Mouse (Mus musculus) T-helper 1 cell (primary cell): ENCODE measurements at regions not wholly inside any gene's neighbourhood (a gene's known extent, or its start where the extent isn't known, plus 50 kb on each side); places are given as distances from the start of the nearest gene placed in this dataset.

Source experiments
- in situ Hi-C: fragments of 300-600 bp; cut with MboI, MseI; formaldehyde crosslinking; loops from one replicate; pipeline ENCODE4 v1.15.1; 2025; ENCODE audit warnings: high pct_unique_total_duplicates

DNA sequence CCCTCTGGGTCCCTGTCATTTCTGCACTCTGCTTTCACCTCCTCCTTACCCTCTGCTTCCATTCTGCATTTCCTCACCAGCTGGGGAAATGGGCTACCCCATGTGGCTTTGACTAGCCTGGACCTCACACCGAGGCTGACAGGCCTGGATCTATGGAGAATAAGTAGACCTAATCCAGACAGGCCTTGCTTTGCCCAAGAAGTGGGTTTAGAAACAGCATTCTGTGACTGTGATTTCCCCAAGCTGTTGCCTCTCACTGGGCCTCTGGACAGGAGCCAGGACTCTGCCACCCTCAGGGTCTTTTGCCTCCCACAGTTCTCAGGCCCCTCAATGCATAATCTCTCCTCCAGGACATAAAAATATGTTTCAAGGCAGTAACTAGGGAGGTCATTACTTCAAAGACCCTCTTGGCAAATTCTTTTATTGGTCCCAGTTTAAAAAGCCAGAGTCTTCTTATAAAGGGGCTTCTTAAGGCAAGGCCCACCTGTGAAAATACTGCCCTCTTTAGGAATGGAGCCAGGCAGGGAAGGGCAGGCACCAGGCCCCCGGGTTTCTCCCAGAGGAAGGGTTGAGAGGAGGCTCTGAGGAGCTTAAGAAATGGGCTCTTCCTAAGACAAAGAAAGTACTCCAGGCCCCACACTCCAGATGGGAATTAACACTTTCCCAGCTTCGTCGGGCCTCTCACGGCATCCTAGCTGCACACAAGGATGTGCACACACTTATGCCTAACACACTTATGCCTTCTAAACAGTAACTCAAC, 151.8 kb downstream of the Cyp26b1 start:
- in situ Hi-C loops: no loop called here

DNA sequence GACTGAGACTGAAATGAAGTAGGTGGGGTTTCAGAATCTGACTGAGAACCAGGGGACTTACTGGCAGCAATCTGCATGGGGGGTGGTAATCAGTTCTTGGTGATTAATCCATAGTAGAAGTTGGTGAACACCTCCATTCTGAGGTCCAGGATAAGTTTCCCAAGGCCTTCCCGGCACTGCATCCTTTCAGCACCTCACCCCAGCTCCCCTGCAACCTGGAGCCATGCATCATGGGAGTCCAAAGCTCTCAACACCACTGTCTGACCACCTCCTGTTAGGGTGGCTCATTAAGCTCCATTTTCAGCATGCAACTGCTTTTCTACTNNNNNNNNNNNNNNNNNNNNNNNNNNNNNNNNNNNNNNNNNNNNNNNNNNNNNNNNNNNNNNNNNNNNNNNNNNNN, 157.0 kb downstream of the Cyp26b1 start:
- in situ Hi-C loops: no loop called here

DNA sequence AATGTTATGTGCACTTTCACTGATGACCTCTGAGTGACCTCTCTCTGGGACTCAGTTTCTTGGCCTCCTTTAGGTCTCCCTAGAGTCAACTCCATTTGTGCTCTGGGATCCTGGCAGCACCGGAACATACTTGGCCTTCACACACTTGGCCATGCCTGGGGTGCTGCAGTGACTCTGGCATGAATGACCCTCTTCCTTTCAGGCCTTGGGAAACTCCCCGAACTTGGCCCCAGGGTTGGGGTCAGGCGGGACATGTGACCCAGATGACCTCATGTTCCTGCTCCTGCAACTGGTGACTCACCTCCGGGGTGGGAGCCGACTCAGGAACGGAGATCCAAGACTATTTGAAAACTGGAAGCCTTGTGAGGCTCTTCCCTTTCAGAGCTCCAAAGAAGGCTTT, 159.2 kb downstream of the Cyp26b1 start:
- in situ Hi-C loops: no loop called here

DNA sequence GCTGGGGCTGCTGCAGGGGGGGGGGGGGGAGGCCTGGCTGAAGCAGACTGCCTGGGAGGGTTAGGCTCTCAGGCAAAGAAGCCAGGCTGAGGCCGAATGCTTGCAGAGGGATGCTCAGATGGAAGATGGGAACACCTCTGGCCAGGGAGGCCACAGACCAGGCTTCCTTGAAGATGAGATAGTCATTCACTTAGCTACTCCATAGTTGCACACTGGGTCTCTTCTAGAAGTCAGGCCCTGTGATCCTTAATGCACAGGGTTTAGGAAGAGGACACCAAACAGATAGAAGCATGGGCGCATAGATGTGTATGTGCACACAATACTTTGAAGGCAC, 162.1 kb downstream of the Cyp26b1 start:
- in situ Hi-C loops: no loop called here

DNA sequence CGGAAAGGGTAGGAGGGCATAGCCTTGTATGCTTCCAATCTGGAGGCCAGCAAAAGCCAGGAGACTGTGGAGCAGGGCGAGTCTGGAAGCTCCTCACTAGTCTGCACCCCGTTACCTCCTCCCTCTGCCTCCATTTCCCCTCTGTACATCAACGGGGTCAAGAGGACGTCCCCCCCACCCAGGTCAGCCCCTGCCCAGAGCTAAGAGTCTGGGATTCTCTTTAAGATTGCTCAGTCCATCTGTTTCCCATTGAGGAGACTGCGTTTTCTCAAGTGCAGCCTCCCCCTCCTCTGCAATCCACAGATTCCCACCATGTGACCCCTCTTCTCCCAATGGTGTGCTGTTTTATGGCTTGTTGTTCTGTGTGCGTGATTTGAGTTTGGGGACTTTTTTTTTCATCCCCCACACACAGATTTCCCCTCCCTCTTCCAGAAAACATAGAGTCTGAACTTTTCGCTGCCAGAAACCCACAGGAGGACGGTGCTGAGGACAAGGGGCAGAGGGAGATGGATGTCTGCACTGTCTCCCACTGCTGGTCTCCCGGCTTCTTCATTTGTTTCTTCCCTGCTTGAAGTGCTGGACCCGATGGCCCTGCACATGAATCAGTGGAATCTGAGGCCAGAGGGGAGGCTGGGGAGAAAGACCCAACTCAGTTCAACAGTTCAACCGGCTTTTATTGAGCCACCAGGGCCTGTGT, 162.6 kb downstream of the Cyp26b1 start:
- in situ Hi-C loops: no loop called here

DNA sequence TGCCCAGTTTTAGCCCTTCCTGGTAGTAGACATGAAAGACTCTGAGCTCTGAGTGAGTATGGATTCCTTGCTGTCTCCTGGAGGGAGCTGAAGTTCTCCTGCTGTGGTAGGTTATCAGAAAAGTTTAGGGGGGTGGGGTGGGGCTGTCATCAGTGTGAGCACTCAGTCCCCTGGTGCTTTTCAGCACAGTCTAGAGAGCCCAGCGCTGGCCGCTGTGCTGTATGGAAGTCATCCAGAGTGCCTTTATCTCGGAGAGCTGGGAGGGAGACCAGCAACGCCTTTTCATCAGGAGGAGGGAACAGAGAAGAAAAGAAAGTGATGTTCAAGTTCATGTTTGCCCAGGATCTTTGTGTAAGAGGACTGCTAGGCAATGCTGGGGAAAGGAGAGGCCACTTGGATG, 163.6 kb downstream of the Cyp26b1 start:
- in situ Hi-C loops: no loop called here

DNA sequence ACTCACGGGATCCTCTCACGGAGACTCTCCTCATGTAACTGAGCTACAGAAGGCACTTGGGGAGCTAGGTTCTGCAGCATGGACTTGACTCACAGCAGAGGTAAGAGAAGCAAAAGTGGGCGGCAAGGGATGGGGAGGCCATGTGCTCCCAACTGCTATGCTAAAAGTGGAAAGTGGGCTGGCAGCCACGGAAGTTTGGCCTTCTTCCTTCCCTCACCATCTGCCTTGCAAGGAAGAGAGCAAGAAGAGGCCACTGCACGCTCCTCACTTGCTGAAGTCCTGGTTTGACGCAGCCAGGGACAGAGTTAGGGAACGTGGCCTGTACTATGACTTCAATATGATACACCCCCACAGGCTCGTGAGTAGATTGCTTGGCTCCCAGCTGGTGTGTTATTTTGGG, 164.5 kb downstream of the Cyp26b1 start:
- in situ Hi-C loops: no loop called here

DNA sequence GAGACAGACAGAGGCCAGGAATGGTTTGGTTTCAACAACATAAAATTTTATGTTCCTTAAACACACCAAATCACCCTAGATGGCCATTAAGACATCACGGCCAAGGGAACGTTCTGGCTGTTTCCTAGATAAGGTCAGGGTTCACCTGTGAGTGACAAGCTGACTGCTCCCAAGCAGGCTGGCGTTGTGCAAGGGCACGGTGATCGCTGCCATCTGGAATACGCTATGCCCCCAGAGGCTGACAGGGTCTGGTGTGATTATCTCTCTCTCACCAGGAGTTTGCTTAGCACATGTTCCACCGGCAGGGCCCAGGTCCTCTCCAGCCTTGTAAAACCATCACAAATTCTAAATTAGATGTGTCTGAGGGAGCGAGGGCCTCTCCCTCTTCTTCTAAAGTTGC, 167.0 kb downstream of the Cyp26b1 start:
- in situ Hi-C loops: no loop called here

DNA sequence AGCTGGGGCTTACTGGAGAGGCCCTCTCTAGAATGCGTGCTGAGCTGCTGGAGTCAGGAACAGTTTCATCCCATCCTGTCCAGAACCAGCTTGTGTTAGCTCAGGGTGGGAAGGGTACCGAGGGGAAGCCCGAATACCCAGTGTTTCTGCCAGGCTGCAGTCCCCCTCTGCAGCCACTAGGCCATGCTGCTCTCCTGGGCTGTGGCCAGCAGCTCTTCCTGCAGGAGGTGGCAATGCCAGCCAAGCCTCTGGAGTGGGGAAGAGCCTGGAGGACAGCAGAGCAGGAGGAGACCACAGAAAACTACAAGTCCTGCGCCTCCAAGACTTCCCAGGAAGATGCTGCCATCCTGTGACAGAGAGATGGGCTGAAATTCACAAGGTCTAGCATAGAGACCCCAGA, 167.9 kb downstream of the Cyp26b1 start:
- in situ Hi-C loops: no loop called here

DNA sequence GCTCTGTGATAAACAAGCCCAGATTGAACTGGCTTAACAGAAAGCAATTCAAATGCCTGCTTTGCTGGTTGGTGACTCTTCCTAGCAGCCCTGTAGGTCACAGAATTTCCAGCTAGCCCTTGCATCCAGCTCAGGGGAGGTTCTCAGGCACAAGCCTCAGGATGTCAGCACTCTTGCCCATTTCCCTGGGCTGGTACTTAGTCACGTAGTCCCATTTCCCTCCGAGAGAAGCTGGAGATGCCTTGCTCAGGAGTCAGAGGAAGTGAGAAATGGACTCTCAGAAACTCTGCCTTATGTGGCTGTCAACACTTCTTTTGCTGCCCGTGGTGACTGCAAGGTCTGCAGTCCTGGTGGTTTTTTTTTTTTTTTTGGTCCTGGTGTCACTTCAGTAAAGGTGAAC, 170.8 kb downstream of the Cyp26b1 start:
- in situ Hi-C loops: no loop called here

DNA sequence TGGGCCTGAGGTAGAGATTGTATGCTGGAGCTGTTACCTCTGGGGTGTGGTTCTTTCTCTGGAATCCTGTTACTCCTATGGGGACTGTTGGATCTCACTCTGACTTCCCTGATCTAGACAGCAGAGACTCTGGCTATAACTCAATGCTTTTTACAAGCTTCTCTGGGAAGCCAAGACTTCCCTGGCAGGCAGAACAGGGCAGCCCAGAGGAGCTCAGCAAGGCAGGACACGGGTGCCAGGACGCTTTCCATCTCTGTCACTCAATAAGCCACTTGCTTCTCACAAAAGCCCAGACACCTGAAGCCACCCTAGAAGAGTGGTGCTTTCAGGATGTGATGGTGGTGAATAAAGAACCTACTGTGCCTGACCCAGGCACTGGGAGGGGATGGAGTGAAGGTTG, 174.0 kb downstream of the Cyp26b1 start:
- in situ Hi-C loops: loop anchor here (10.0 kb wide), 1 partner anchor 2005 kb away; no protein-coding TSS in a partner anchor

DNA sequence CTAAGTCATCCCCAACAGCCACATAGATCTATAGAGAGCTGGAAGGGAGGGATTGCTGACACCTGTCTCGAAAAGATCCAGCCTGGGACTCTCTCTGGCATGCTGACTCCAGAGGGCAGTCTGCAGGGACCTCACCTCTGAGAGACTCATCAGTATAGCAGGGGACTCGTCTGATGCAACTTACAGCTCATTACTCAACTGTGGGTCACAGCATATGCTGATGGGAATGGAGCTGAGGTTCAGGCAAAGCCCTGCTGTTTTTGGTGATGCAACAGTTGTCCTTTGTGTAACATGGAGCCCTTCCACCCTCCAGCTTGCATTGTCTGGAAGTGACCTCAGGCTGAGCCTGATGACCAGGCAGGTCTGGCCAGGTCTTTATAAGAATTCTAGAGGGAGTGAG, 174.4 kb downstream of the Cyp26b1 start:
- in situ Hi-C loops: loop anchor here (10.0 kb wide), 1 partner anchor 2004 kb away; no protein-coding TSS in a partner anchor

DNA sequence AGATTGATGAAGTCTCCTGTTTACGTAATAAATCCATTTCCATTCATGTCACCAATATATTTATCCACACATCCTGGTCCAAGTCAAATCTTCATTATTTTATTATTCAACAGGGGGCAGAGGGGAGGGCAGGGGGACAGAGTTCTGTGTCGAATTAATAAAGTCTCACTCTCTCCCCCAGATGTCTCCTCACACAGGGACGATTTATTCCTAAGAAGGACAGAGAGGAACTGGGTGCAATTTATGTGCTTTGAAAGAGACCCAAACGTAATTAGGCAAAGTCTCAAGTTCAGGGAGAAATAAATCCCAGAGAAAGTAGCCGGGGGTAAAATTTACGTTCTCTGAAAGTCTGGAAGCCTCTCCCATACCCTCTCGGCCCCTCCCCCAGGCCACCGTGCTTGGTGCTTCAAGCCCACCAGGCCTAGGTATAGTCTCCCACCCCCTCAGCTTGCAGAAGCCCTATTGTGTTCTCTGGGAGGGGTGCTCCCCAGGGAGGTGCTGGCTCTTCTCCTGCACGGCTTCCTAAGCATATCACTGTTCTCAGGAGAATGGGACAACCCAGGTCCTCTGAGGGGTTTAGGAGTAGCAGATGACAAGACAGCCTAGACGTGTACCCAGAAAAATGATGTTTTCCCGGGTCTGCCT, 176.6 kb downstream of the Cyp26b1 start:
- in situ Hi-C loops: loop anchor here (10.0 kb wide), 1 partner anchor 2002 kb away; no protein-coding TSS in a partner anchor

DNA sequence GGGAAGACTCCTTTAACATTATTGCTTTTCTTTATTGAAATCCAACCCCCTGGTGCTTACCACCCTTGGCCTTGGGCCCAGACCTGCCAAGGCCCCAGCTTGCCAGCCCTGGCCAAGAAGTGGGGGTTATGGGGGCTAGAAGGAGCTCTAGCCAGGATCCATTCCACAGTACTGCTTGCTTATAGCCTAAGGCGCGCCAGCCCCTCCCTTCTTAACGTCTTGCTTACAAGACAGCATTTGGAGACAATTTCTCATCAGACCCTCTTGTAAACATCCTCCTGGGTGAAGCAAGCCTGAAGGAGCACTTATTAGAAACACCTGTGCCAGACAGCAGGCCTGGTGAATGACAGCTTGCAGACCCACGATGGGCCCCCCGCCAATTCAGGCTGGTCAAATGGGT, 179.3 kb downstream of the Cyp26b1 start:
- in situ Hi-C loops: loop anchor here (5.0 to 10.0 kb wide), 3 partner anchors 178 to 2000 kb away; partner anchors contain the start of gene Cyp26b1

DNA sequence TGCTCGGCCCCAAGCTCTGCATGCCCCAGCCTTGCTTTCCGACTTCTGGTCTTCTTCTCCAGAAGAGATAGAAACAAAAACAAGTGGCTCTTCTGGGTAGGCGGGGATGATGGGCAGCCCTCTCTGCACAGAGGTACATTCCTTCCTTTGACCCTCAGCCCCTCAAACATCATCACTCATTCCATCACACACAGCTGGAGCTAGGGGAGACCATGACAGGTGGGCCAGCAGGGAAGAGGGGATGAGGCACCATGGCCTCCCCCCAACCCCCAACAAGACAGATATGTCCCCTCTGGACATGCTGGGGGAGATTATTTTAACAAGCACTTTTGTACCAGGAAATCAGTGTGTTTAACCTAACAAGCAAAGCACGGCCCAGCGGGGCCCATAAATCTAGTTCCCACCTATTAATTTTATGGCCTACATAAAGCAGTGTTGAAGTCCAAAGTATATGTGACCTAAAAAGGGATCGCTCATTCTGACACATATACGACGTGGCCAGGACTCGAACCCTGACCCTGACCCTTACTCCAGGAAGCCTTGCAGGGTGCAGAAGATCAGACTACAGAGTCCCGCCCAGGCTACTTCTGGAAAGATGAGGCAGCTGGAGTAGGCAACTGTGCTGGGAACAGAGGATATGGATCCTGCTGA, 183.7 kb downstream of the Cyp26b1 start:
- in situ Hi-C loops: loop anchor here (5.0 to 10.0 kb wide), 3 partner anchors 182 to 1995 kb away; partner anchors contain the start of gene Cyp26b1

DNA sequence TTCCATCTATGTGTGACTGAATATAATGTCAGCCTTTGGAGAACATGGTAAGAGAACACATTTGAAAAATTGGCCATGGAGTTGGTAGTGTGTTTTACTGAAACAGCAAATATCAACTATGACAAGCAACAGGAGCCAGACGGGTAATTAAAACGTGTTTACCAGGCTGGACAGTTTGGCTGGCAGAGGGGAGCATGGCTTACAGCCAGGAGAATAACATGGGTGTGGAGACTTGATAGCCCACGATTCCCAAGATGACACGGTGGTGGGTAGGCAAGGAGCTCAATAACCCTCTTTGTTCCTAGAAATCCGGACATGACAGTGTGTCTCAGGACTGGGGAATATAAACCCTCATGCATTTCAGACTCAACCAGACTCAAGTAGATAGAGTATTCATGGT, 185.2 kb downstream of the Cyp26b1 start:
- in situ Hi-C loops: no loop called here

DNA sequence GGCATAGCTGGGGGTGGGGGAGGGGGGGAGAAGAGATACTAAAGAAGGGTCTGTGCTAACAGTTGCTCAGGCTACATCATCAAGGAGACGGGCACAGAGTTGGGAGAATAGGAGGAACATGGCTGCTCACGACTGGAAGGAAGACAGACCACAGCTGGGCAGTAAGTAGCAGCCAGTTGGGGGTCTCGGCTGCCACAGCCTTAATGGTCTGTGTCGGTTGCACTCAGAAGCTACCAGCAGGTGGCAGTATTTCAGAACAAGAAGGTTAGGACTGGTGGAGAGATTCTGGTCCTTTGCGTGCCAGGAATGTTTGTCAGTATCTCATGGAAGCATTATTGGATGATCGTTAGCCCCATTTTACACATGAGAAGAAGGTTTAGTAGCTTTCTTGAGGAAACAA, 185.9 kb downstream of the Cyp26b1 start:
- in situ Hi-C loops: no loop called here

DNA sequence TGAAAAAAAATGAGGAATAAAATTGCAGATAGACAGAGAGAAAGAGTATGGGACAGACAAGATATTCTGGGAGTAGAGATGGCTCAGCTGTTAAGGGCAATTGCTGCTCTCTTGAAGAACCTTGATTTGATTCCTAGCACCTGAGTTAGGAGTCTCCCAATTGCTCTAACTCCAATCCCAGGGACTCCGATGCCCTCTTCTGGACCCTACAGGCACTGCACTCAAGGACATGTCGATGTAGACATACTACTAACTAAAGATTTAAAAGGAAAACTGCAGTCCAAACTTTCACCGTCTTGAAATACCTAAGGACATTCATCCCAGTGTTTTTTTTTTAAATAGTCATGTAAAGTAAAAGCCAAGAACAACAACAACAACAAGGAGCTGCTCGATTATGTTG, 189.0 kb downstream of the Cyp26b1 start:
- in situ Hi-C loops: no loop called here

DNA sequence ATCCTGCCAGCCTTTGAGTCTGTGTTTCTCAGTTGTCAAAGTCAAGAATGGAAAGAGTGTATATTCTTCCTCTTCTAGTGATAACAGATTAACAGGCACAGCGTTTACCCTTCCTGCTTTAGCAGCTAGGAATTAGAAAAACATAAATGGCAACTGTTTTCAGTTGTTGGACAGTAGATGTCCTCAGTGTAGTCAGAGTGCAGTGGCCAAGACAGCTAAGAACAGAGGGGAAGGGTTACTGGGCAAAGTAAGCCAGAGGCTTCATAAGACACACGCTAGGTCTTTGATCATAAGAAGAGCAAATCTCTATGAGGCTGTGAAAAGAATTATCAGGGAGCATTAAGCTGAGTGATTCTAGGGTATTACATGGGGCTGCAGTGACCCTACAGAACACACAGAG, 191.3 kb downstream of the Cyp26b1 start:
- in situ Hi-C loops: no loop called here

DNA sequence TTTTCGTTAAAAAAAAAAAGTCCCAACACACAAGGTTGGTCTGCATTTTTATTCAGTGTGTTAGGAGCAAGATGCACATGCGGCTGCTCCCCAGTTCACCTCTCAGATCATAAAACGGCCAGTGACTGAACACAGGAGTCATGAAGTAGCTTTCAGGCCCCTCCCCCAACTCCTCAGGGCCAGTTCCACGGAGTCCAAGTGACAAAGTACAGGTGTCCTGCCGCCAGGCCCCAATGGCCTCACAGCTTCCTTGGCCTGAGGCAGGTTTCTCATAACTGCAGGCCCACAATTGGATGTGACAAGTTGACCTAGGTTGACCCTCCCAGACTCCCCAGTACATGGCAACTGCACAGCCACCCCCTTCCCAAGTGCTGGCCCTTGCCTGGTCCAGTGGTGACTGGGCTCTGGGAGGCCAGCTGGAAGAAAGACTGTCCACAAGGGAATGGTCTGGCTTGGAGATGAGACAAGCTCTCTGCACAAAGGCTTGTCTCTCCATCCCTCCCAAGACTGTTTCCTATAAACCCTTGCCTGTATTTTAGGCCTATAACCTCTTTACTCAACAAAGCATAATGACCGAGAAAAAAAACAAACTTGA, 199.1 kb downstream of the Cyp26b1 start:
- in situ Hi-C loops: no loop called here

DNA sequence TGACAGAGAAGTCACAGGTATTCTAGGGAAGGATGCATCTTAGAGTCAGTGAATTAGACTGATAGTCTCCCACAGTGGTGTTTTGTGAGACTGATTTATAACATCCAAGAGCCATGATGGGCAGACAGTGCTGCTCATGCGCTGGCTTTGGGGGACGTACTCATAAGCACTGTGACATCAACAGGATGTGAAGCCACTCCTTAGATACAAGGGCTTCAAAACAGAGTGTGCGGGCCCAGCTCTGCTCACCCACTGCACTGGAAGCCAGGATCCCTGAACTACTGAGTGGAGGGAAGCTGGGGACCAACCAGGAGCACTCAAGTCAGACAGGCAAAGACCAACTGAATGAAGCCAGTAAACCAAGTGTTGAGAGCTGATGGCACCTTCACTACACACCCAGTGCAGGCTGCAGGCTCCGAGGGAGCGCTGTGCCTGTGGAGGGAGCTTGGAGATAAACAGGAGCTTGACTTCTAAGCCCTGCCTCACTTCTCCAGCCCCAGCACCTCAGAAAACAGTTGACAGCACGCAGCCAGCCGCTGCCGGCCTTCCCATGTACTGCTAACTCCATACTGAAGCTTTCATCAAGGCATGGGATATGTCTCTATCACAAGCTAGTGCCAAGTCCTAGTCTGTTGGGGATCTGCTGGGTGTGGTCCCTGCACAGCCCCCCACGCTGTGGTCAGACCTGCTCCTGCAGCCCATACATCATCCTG, 200.0 kb downstream of the Cyp26b1 start:
- in situ Hi-C loops: no loop called here
